Mouse (Mus musculus) midbrain, postnatal 0 days (tissue): Measurements from ENCODE around the gene Sec61a1. TPM values are rescaled to one million over a fixed set of nuclear protein-coding genes. Genes with fewer than 3 reads are reported as not detected.
A peak's percentile ranks its signal among the peaks of the same experiment; 100 is the strongest.

Experiments
- ATAC-seq: fragments of 200-750 bp; cut with Nextera tagmentation; 2 replicates; pipeline ENCODE4 v1.8.0; 2017; ENCODE audit warnings: moderate number of reproducible peaks, mild to moderate bottlenecking, moderate TSS enrichment, moderate library complexity; ENCODE audit not compliant: low FRiP score
- DNase-seq: peaks from one replicate; pipeline ENCODE4 v3.0.0-alpha.2; 2015; ENCODE audit warnings: low spot score
- H3K27ac ChIP-seq: fragments of 300-500 bp; sonication (generic); 2 replicates; pipeline ENCODE4 v1.5.1; 2014; ENCODE audit warnings: low read depth, mild to moderate bottlenecking, low read length, mixed read lengths
- H3K27me3 ChIP-seq: fragments of 300-500 bp; sonication (generic); 2 replicates; pipeline ENCODE4 v1.6.1; 2014; ENCODE audit warnings: low read length, control low read depth, mixed read lengths; ENCODE audit not compliant: insufficient read depth
- H3K36me3 ChIP-seq: fragments of 300-500 bp; sonication (generic); 2 replicates; pipeline ENCODE4 v1.6.1; 2014; ENCODE audit warnings: low read length, control low read depth, mixed read lengths; ENCODE audit not compliant: insufficient read depth
- H3K4me1 ChIP-seq: fragments of 300-500 bp; sonication (generic); 2 replicates; pipeline ENCODE4 v1.6.1; 2014; ENCODE audit warnings: mild to moderate bottlenecking, control low read depth, antibody characterized with exemption, low read length, mixed read lengths; ENCODE audit not compliant: insufficient read depth
- H3K4me2 ChIP-seq: fragments of 300-500 bp; sonication (generic); 2 replicates; pipeline ENCODE4 v1.6.1; 2014; ENCODE audit warnings: low read depth, mild to moderate bottlenecking, low read length, mixed read lengths; ENCODE audit not compliant: poor library complexity, severe bottlenecking
- H3K4me3 ChIP-seq: fragments of 300-500 bp; sonication (generic); 2 replicates; pipeline ENCODE4 v1.5.1; 2014; ENCODE audit warnings: low read depth, mild to moderate bottlenecking, low read length, moderate library complexity
- H3K9ac ChIP-seq: fragments of 300-500 bp; sonication (generic); replicated peaks from 2 replicates; pipeline ENCODE4 v1.6.1; 2014; ENCODE audit warnings: mild to moderate bottlenecking, low read length, moderate library complexity, mixed read lengths; ENCODE audit not compliant: poor library complexity, severe bottlenecking
- H3K9me3 ChIP-seq: fragments of 300-500 bp; sonication (generic); 2 replicates; pipeline ENCODE4 v1.6.1; 2016; ENCODE audit warnings: low read length, control low read depth
- CTCF ChIP-seq: IDR thresholded peaks from 2 replicates; pipeline ENCODE4 v1.5.1; 2016; ENCODE audit warnings: antibody characterized with exemption, mild to moderate bottlenecking
- WGBS: fragments of 180-500 bp; shearing (Covaris S2); extraction: QIAGEN DNeasy Blood & Tissue Kit; methylation state at CpG from one replicate; pipeline ENCODE4 v1.1.7; 2014; 5-methylcytosine and 5-hydroxymethylcytosine counted together
- polyA plus RNA-seq: library from polyadenylated mRNA; unstranded; fragments of >200 nt; fragmentation: Nextera tagmentation; extraction: Ambion mirVana; gene quantifications from 2 replicates; pipeline ENCODE4 v1.2.1, GENCODE M21; 2015
- total RNA-seq: library from RNA; depleted of rRNA; stranded (reverse); fragments of >200 nt; gene quantifications from 2 replicates; pipeline ENCODE4 v1.2.3, GENCODE M21; 2014

Gene Sec61a1
- total and polyA plus RNA-seq, 2 experiments from 2014 or later = 131 to 192 TPM

- Histone ChIP-seq H3K27me3 (0 out of 2 replicates have a peak, but pooled peaks cover 3% of the 10 kb centered on the region), H3K36me3 (no peaks in the 10 kb centered on the region), H3K9ac (no peak overlapping the region; the same call in 1 of the 2 replicates), H3K4me2 (no peak overlapping the region), H3K4me1 (no peaks in the 10 kb centered on the region), H3K9me3 (no peaks in the 10 kb centered on the region), H3K4me3 (no peak overlapping the region), H3K27ac (no peak overlapping the region)
- ATAC-seq (no peak), DNase-seq (no peak)
- WGBS = 15% methylated on average over 4 of the region's 4 CpGs
- TF ChIP-seq CTCF = no peak
Observed at GRCm38 (mm10) chr6:88557548-88557947, 38.8 kb upstream of the Sec61a1 start.

GRCm38 (mm10) chr6:88549916-88550315 is 31.2 kb upstream of the Sec61a1 start:
- DNase-seq (no peak), ATAC-seq (no peak)

GRCm38 (mm10) chr6:88549137-88549814 is 30.6 kb upstream of the Sec61a1 start:
- no peaks in the 10 kb centered on the region for H3K9me3 ChIP-seq
- TF ChIP-seq CTCF = peak; percentile 83
- H3K27me3 ChIP-seq = 0 out of 2 replicates have a peak, but pooled peaks cover 3% of the 10 kb centered on the region
- no peak overlapping the region for H3K9ac ChIP-seq
- H3K4me2 ChIP-seq = no peak overlapping the region
- DNase-seq = peak; percentile 65
- WGBS = 28% methylated on average over 4 of the region's 4 CpGs
- H3K36me3 ChIP-seq = no peaks in the 10 kb centered on the region
- ATAC-seq = 0 out of 2 replicates have a peak, but pooled peaks have one; percentile 49
- no peaks in the 10 kb centered on the region; the same call in 1 of the 2 replicates for H3K4me1 ChIP-seq
- no peak overlapping the region for H3K27ac ChIP-seq
- H3K4me3 ChIP-seq = no peak overlapping the region

More at GRCm38 (mm10) chr6:88549916-88550315, 31.2 kb upstream of the Sec61a1 start:
- Histone ChIP-seq H3K9me3 (no peaks in the 10 kb centered on the region), H3K4me1 (no peaks in the 10 kb centered on the region; the same call in 1 of the 2 replicates), H3K27ac (no peak overlapping the region), H3K36me3 (no peaks in the 10 kb centered on the region), H3K4me2 (no peak overlapping the region), H3K4me3 (no peak overlapping the region), H3K27me3 (0 out of 2 replicates have a peak, but pooled peaks cover 3% of the 10 kb centered on the region), H3K9ac (no peak overlapping the region)
- no peak for TF ChIP-seq CTCF
- WGBS = 78% methylated on average over 2 of the region's 2 CpGs

GRCm38 (mm10) chr6:88548405-88549049 is 29.8 kb upstream of the Sec61a1 start:
- H3K36me3 ChIP-seq = no peaks in the 10 kb centered on the region
- H3K27ac ChIP-seq = no peak overlapping the region
- no peaks in the 10 kb centered on the region; the same call in 1 of the 2 replicates for H3K4me1 ChIP-seq
- DNase-seq = no peak
- H3K9me3 ChIP-seq = no peaks in the 10 kb centered on the region
- 0 out of 2 replicates have a peak, but pooled peaks cover 3% of the 10 kb centered on the region for H3K27me3 ChIP-seq
- WGBS = 83% methylated on average over 10 of the region's 10 CpGs
- no peak for TF ChIP-seq CTCF
- ATAC-seq = no peak
- H3K9ac ChIP-seq = no peak overlapping the region
- no peak overlapping the region for H3K4me3 ChIP-seq
- no peak overlapping the region for H3K4me2 ChIP-seq

GRCm38 (mm10) chr6:88545397-88545790 is 26.7 kb upstream of the Sec61a1 start:
- Histone ChIP-seq H3K27ac (peak overlapping the region; percentile 38; the same call in 1 of the 2 replicates), H3K4me1 (no peaks in the 10 kb centered on the region; the same call in 1 of the 2 replicates), H3K27me3 (0 out of 2 replicates have a peak, but pooled peaks cover 3% of the 10 kb centered on the region), H3K36me3 (no peaks in the 10 kb centered on the region), H3K9ac (no peak overlapping the region), H3K4me2 (no peak overlapping the region), H3K9me3 (no peaks in the 10 kb centered on the region), H3K4me3 (no peak overlapping the region)
- TF ChIP-seq CTCF = no peak
- ATAC-seq (no peak), DNase-seq (no peak)
- 13% methylated on average over 10 of the region's 10 CpGs for WGBS
